11 mouse cellular contexts compared by ENCODE assay signal in genomic region chr1:133078338-133078727, GRCm38 (mm10). TPM values are rescaled to one million over a fixed set of nuclear protein-coding genes. Genes with fewer than 3 reads are reported as not detected.
DNase-seq lines count a peak whose midpoint lies in the region; ATAC-seq and TF ChIP-seq lines count a peak whose summit lies in the region.
"Had no signal": no experiment of that assay in that cellular context is flagged by ENCODE, and none has a peak within 500 bp of the region (broad histone marks: within the 10 kb centered on the region; RNA-seq: fewer than 3 reads in every experiment).

No protein-coding gene starts in this region.

- H3K4me3 ChIP-seq in heart, embryonic 12.5 days: no peak overlapping the region
- H3K4me3 ChIP-seq in heart, embryonic 11.5 days (ENCODE audit: low read depth, low read length): no peak overlapping the region
- H3K4me3 ChIP-seq in lung, postnatal 0 days (ENCODE audit: low read depth, low read length): no peak overlapping the region
- no peak overlapping the region for H3K4me3 ChIP-seq in forebrain, embryonic 12.5 days (replicated peaks)
- no peak overlapping the region for H3K4me3 ChIP-seq in limb, embryonic 15.5 days
- no peak overlapping the region for H3K4me3 ChIP-seq in liver, embryonic 11.5 days (ENCODE audit: low read depth, low read length)

- no peak for ATAC-seq in heart, embryonic 12.5 days (ENCODE audit: insufficient number of reproducible peaks, low FRiP score)
- ATAC-seq in heart, embryonic 11.5 days (replicated peaks; ENCODE audit: insufficient number of reproducible peaks, low FRiP score, low TSS enrichment): no peak
- peak; percentile 1; the same call in 1 of the 2 replicates for ATAC-seq in lung, postnatal 0 days
- no peak for ATAC-seq in forebrain, embryonic 12.5 days (ENCODE audit: low FRiP score)
- no peak for ATAC-seq in limb, embryonic 15.5 days (ENCODE audit: insufficient number of reproducible peaks, low FRiP score, low TSS enrichment, low read depth)
- no peak for ATAC-seq in liver, embryonic 11.5 days (replicated peaks; ENCODE audit: low FRiP score)
- ATAC-seq: liver, postnatal 0 days had no signal

- no peak overlapping the region for H3K4me2 ChIP-seq in heart, embryonic 12.5 days
- H3K4me2 ChIP-seq in heart, embryonic 11.5 days: no peak overlapping the region
- H3K4me2 ChIP-seq in lung, postnatal 0 days (replicated peaks; ENCODE audit: low read depth, low read length): no peak overlapping the region
- H3K4me2 ChIP-seq in forebrain, embryonic 12.5 days: no peak overlapping the region
- no peak overlapping the region for H3K4me2 ChIP-seq in limb, embryonic 15.5 days
- no peak overlapping the region for H3K4me2 ChIP-seq in liver, embryonic 11.5 days

- no peak overlapping the region for H3K9ac ChIP-seq in heart, embryonic 12.5 days
- no peak overlapping the region for H3K9ac ChIP-seq in heart, embryonic 11.5 days (ENCODE audit: low read depth, low read length)
- H3K9ac ChIP-seq in lung, postnatal 0 days (replicated peaks; ENCODE audit: low read depth): no peak overlapping the region
- H3K9ac ChIP-seq in forebrain, embryonic 12.5 days: no peak overlapping the region
- no peak overlapping the region for H3K9ac ChIP-seq in limb, embryonic 15.5 days
- H3K9ac ChIP-seq in liver, embryonic 11.5 days (ENCODE audit: low read depth, low read length): no peak overlapping the region
- H3K9ac ChIP-seq: liver, postnatal 0 days had no signal

- TF ChIP-seq CTCF in lung, postnatal 0 days (IDR thresholded peaks at IDR 0.05): no peak

- H3K9me3 ChIP-seq in heart, embryonic 12.5 days (replicated peaks): no peaks in the 10 kb centered on the region
- H3K9me3 ChIP-seq in heart, embryonic 11.5 days (replicated peaks; ENCODE audit: control insufficient read depth, low read length): no peaks in the 10 kb centered on the region
- no peaks in the 10 kb centered on the region for H3K9me3 ChIP-seq in lung, postnatal 0 days (ENCODE audit: low read length)
- no peaks in the 10 kb centered on the region for H3K9me3 ChIP-seq in forebrain, embryonic 12.5 days
- H3K9me3 ChIP-seq in limb, embryonic 15.5 days: no peaks in the 10 kb centered on the region
- no peaks in the 10 kb centered on the region for H3K9me3 ChIP-seq in liver, embryonic 11.5 days (ENCODE audit: control insufficient read depth, low read length)

- WGBS in heart, embryonic 12.5 days: 71% methylated on average over 1 of the region's 1 CpGs
- WGBS in heart, embryonic 11.5 days (ENCODE audit: insufficient replicate concordance): 85% methylated on average over 1 of the region's 1 CpGs
- WGBS in lung, postnatal 0 days: 74% methylated on average over 1 of the region's 1 CpGs
- 56% methylated on average over 1 of the region's 1 CpGs for WGBS in forebrain, embryonic 12.5 days
- 45% methylated on average over 1 of the region's 1 CpGs for WGBS in limb, embryonic 15.5 days
- WGBS in liver, embryonic 11.5 days: 90% methylated on average over 1 of the region's 1 CpGs

- H3K27me3 ChIP-seq in heart, embryonic 12.5 days (replicated peaks): no peaks in the 10 kb centered on the region
- H3K27me3 ChIP-seq in heart, embryonic 11.5 days (ENCODE audit: control insufficient read depth, insufficient read depth, low read length): no peaks in the 10 kb centered on the region
- H3K27me3 ChIP-seq in lung, postnatal 0 days (replicated peaks; ENCODE audit: insufficient read depth, low read length): no peaks in the 10 kb centered on the region; the same call in 1 of the 2 replicates
- H3K27me3 ChIP-seq in forebrain, embryonic 12.5 days: no peaks in the 10 kb centered on the region
- no peaks in the 10 kb centered on the region for H3K27me3 ChIP-seq in limb, embryonic 15.5 days
- no peaks in the 10 kb centered on the region for H3K27me3 ChIP-seq in liver, embryonic 11.5 days (replicated peaks; ENCODE audit: control insufficient read depth, insufficient read depth, low read length)

- peaks cover 40% of the 10 kb centered on the region for H3K4me1 ChIP-seq in heart, embryonic 12.5 days (replicated peaks)
- peaks cover 14% of the 10 kb centered on the region for H3K4me1 ChIP-seq in heart, embryonic 11.5 days (ENCODE audit: control insufficient read depth, insufficient read depth, low read length)
- H3K4me1 ChIP-seq in lung, postnatal 0 days (ENCODE audit: insufficient read depth, low read depth, low read length): peaks cover 13% of the 10 kb centered on the region; the same call in 1 of the 2 replicates
- H3K4me1 ChIP-seq in forebrain, embryonic 12.5 days: peaks cover 55% of the 10 kb centered on the region
- peaks cover 13% of the 10 kb centered on the region; the same call in 1 of the 2 replicates for H3K4me1 ChIP-seq in limb, embryonic 15.5 days
- H3K4me1 ChIP-seq in liver, embryonic 11.5 days (replicated peaks; ENCODE audit: control insufficient read depth, insufficient read depth, low read length): peaks cover 20% of the 10 kb centered on the region

- no peak for TF ChIP-seq EP300 in lung, postnatal 0 days (IDR thresholded peaks at IDR 0.05)

- peak overlapping the region; percentile 20; the same call in 1 of the 2 replicates for H3K27ac ChIP-seq in heart, embryonic 12.5 days (ENCODE audit: poor library complexity, severe bottlenecking)
- H3K27ac ChIP-seq in heart, embryonic 11.5 days (ENCODE audit: low read depth, low read length): no peak overlapping the region
- H3K27ac ChIP-seq in lung, postnatal 0 days (ENCODE audit: low read length): no peak overlapping the region
- peak overlapping the region; percentile 98 for H3K27ac ChIP-seq in forebrain, embryonic 12.5 days
- H3K27ac ChIP-seq in limb, embryonic 15.5 days: peak overlapping the region; percentile 75
- H3K27ac ChIP-seq in liver, embryonic 11.5 days (ENCODE audit: low read depth, low read length): no peak overlapping the region

- peaks cover 75% of the 10 kb centered on the region for H3K36me3 ChIP-seq in heart, embryonic 12.5 days
- H3K36me3 ChIP-seq in heart, embryonic 11.5 days (ENCODE audit: control insufficient read depth, insufficient read depth, low read length): peaks cover 2% of the 10 kb centered on the region
- no peaks in the 10 kb centered on the region for H3K36me3 ChIP-seq in lung, postnatal 0 days (ENCODE audit: insufficient read depth, low read length)
- H3K36me3 ChIP-seq in forebrain, embryonic 12.5 days (replicated peaks): peaks cover 72% of the 10 kb centered on the region
- H3K36me3 ChIP-seq in limb, embryonic 15.5 days: peaks cover 32% of the 10 kb centered on the region
- no peaks in the 10 kb centered on the region; the same call in 1 of the 2 replicates for H3K36me3 ChIP-seq in liver, embryonic 11.5 days (ENCODE audit: control insufficient read depth, insufficient read depth, low read length)

- peak; percentile 34 for DNase-seq in lung, postnatal 0 days (ENCODE audit: low spot score)
- no peak for DNase-seq in lung, postnatal 25 days (ENCODE audit: low spot score)
- DNase-seq in frontal cortex, postnatal 14 days (ENCODE audit: low spot score in 2 of 2): no peak
- DNase-seq in liver, embryonic 11.5 days (ENCODE audit: low spot score): no peak
- DNase-seq: kidney, adult 9 months; liver, postnatal 0 days; thymus, adult 2 months had no signal

RNA-seq across cellular contexts. Expression of gene Pik3c2b, which starts 32.9 kb away (rescaled TPM):
- 11.5 and 11.7 TPM in 2 replicates for polyA plus RNA-seq in heart, embryonic 12.5 days (2016; fragmentation: Nextera tagmentation; extraction: Ambion mirVana)
- polyA plus RNA-seq in heart, embryonic 11.5 days (2014; fragmentation: Nextera tagmentation; extraction: Ambion mirVana): 7.7 and 10.3 TPM in 2 replicates
- 4.3 and 4.6 TPM in 2 replicates for polyA plus RNA-seq in lung, postnatal 0 days (2015; fragmentation: Nextera tagmentation; extraction: Ambion mirVana)
- polyA plus RNA-seq in forebrain, embryonic 12.5 days (2016; fragmentation: Nextera tagmentation; extraction: Ambion mirVana): 21.3 and 22.0 TPM in 2 replicates
- polyA plus RNA-seq in limb, embryonic 15.5 days (2015; fragmentation: Nextera tagmentation; extraction: Ambion mirVana): 6.8 and 7.5 TPM in 2 replicates
- polyA plus RNA-seq in liver, embryonic 11.5 days (2014; fragmentation: Nextera tagmentation; extraction: Ambion mirVana): 3.4 and 3.5 TPM in 2 replicates

RNA-seq across cellular contexts. Expression of gene Mdm4, which starts 48.0 kb away (rescaled TPM):
- polyA plus RNA-seq in heart, embryonic 12.5 days (2016; fragmentation: Nextera tagmentation; extraction: Ambion mirVana): 31.3 and 35.5 TPM in 2 replicates
- 34.4 and 41.2 TPM in 2 replicates for polyA plus RNA-seq in heart, embryonic 11.5 days (2014; fragmentation: Nextera tagmentation; extraction: Ambion mirVana)
- 14.9 and 19.3 TPM in 2 replicates for polyA plus RNA-seq in lung, postnatal 0 days (2015; fragmentation: Nextera tagmentation; extraction: Ambion mirVana)
- polyA plus RNA-seq in forebrain, embryonic 12.5 days (2016; fragmentation: Nextera tagmentation; extraction: Ambion mirVana): 52.8 and 53.1 TPM in 2 replicates
- polyA plus RNA-seq in limb, embryonic 15.5 days (2015; fragmentation: Nextera tagmentation; extraction: Ambion mirVana): 32.2 and 35.9 TPM in 2 replicates
- 40.6 and 41.9 TPM in 2 replicates for polyA plus RNA-seq in liver, embryonic 11.5 days (2014; fragmentation: Nextera tagmentation; extraction: Ambion mirVana)

RNA-seq across cellular contexts. Expression of gene Ppp1r15b, which starts 52.6 kb away (rescaled TPM):
- polyA plus RNA-seq in heart, embryonic 12.5 days (2016; fragmentation: Nextera tagmentation; extraction: Ambion mirVana): 42.3 and 46.2 TPM in 2 replicates
- polyA plus RNA-seq in heart, embryonic 11.5 days (2014; fragmentation: Nextera tagmentation; extraction: Ambion mirVana): 33.6 and 40.8 TPM in 2 replicates
- 19.5 and 20.0 TPM in 2 replicates for polyA plus RNA-seq in lung, postnatal 0 days (2015; fragmentation: Nextera tagmentation; extraction: Ambion mirVana)
- 58.3 and 63.5 TPM in 2 replicates for polyA plus RNA-seq in forebrain, embryonic 12.5 days (2016; fragmentation: Nextera tagmentation; extraction: Ambion mirVana)
- 34.5 and 36.6 TPM in 2 replicates for polyA plus RNA-seq in limb, embryonic 15.5 days (2015; fragmentation: Nextera tagmentation; extraction: Ambion mirVana)
- 89.0 and 95.4 TPM in 2 replicates for polyA plus RNA-seq in liver, embryonic 11.5 days (2014; fragmentation: Nextera tagmentation; extraction: Ambion mirVana)

Comparison
In these comparisons a context has a peak if more than half of its experiments do, and no peak if none do; other contexts are left out.
1. H3K27ac ChIP-seq: peak in heart, embryonic 12.5 days (single experiment), forebrain, embryonic 12.5 days (single experiment) and limb, embryonic 15.5 days (single experiment); none in heart, embryonic 11.5 days (single experiment), lung, postnatal 0 days (single experiment) and liver, embryonic 11.5 days (single experiment).